Mouse (Mus musculus) hindbrain, embryonic 14.5 days (tissue): Measurements from ENCODE around the gene Rab4b. TPM values are rescaled to one million over a fixed set of nuclear protein-coding genes. Genes with fewer than 3 reads are reported as not detected.

Source experiments
- ATAC-seq: fragments of 200-750 bp; cut with Nextera tagmentation; 2 replicates; pipeline ENCODE4 v1.8.0; 2017; ENCODE audit warnings: moderate number of reproducible peaks, mild to moderate bottlenecking, moderate TSS enrichment, moderate library complexity; ENCODE audit not compliant: low FRiP score
- DNase-seq: peaks from one replicate; pipeline ENCODE4 v3.0.0-alpha.2; 2015; ENCODE audit warnings: low spot score
- H3K27ac ChIP-seq: fragments of 300-500 bp; sonication (generic); 2 replicates; pipeline ENCODE4 v1.5.1; 2014; ENCODE audit warnings: mild to moderate bottlenecking, moderate library complexity
- H3K27me3 ChIP-seq: fragments of 300-500 bp; sonication (generic); 2 replicates; pipeline ENCODE4 v1.6.1; 2014; ENCODE audit warnings: mild to moderate bottlenecking, low read length, mixed read lengths; ENCODE audit not compliant: control insufficient read depth, insufficient read depth
- H3K36me3 ChIP-seq: fragments of 300-500 bp; sonication (generic); replicated peaks from 2 replicates; pipeline ENCODE4 v1.6.1; 2014; ENCODE audit not compliant: control insufficient read depth, insufficient read depth
- H3K4me1 ChIP-seq: fragments of 300-500 bp; sonication (generic); replicated peaks from 2 replicates; pipeline ENCODE4 v1.6.1; 2014; ENCODE audit warnings: antibody characterized with exemption, low read length, mixed read lengths; ENCODE audit not compliant: control insufficient read depth, insufficient read depth
- H3K4me2 ChIP-seq: fragments of 300-500 bp; sonication (generic); replicated peaks from 2 replicates; pipeline ENCODE4 v1.6.1; 2014; ENCODE audit warnings: mild to moderate bottlenecking, moderate library complexity
- H3K4me3 ChIP-seq: fragments of 300-500 bp; sonication (generic); replicated peaks from 2 replicates; pipeline ENCODE4 v1.5.1; 2014; ENCODE audit warnings: mild to moderate bottlenecking, low read length
- H3K9ac ChIP-seq: fragments of 300-500 bp; sonication (generic); 2 replicates; pipeline ENCODE4 v1.6.1; 2014
- H3K9me3 ChIP-seq: fragments of 300-500 bp; sonication (generic); 2 replicates; pipeline ENCODE4 v1.6.1; 2016; ENCODE audit warnings: low read length; ENCODE audit not compliant: control insufficient read depth
- WGBS: fragments of 180-500 bp; shearing (Covaris S2); extraction: QIAGEN DNeasy Blood & Tissue Kit; methylation state at CpG from one replicate; pipeline ENCODE4 v1.1.7; 2014; 5-methylcytosine and 5-hydroxymethylcytosine counted together
- polyA plus RNA-seq: library from polyadenylated mRNA; unstranded; fragments of >200 nt; fragmentation: Nextera tagmentation; extraction: Ambion mirVana; gene quantifications from 2 replicates; pipeline ENCODE4 v1.2.1, GENCODE M21; 2014

The Rab4b gene
- polyA plus RNA-seq, 1 experiment from 2014 or later, result 102 TPM

- DNase-seq, result no peak
- Histone ChIP-seq H3K36me3 (peaks cover 51% of the 10 kb centered on the region), H3K4me3 (peak overlapping the region; percentile 88), H3K27ac (no peak overlapping the region), H3K4me1 (peaks cover 56% of the 10 kb centered on the region), H3K9ac (peak overlapping the region; percentile 88), H3K4me2 (peak overlapping the region; percentile 64), H3K9me3 (no peaks in the 10 kb centered on the region), H3K27me3 (no peaks in the 10 kb centered on the region)
- 85% methylated on average over 33 of the region's 33 CpGs for WGBS
- no peak for ATAC-seq
Observed at GRCm38 (mm10) chr7:27164112-27164947, 14.4 kb downstream of the Rab4b start.

GRCm38 (mm10) chr7:27163450-27163805 is 15.3 kb downstream of the Rab4b start:
- H3K36me3 ChIP-seq, result peaks cover 58% of the 10 kb centered on the region
- DNase-seq (no peak), ATAC-seq (no peak)
- H3K9me3 ChIP-seq, result no peaks in the 10 kb centered on the region
- H3K4me1 ChIP-seq, result peaks cover 56% of the 10 kb centered on the region
- no peak overlapping the region for H3K27ac ChIP-seq
- H3K27me3 ChIP-seq, result no peaks in the 10 kb centered on the region
- peak overlapping the region; percentile 88; the same call in 1 of the 2 replicates for H3K4me3 ChIP-seq
- H3K9ac ChIP-seq, result peak overlapping the region; percentile 88
- H3K4me2 ChIP-seq, result peak overlapping the region; percentile 64
- WGBS, result 80% methylated on average over 5 of the region's 5 CpGs

GRCm38 (mm10) chr7:27162780-27163449 is 15.8 kb downstream of the Rab4b start:
- H3K27me3 ChIP-seq, result no peaks in the 10 kb centered on the region
- peaks cover 63% of the 10 kb centered on the region for H3K36me3 ChIP-seq
- ATAC-seq (no peak), DNase-seq (no peak)
- no peaks in the 10 kb centered on the region for H3K9me3 ChIP-seq
- H3K4me1 ChIP-seq, result peaks cover 56% of the 10 kb centered on the region
- no peak overlapping the region for H3K4me3 ChIP-seq
- H3K9ac ChIP-seq, result peak overlapping the region; percentile 88
- peak overlapping the region; percentile 64 for H3K4me2 ChIP-seq
- 91% methylated on average over 5 of the region's 5 CpGs for WGBS
- no peak overlapping the region for H3K27ac ChIP-seq

GRCm38 (mm10) chr7:27161744-27162143 is 17.0 kb downstream of the Rab4b start:
- ATAC-seq, result no peak
- H3K4me1 ChIP-seq, result peaks cover 50% of the 10 kb centered on the region
- no peak for DNase-seq
- H3K27ac ChIP-seq, result no peak overlapping the region
- no peaks in the 10 kb centered on the region for H3K27me3 ChIP-seq
- H3K36me3 ChIP-seq, result peaks cover 72% of the 10 kb centered on the region
- WGBS, result 85% methylated on average over 4 of the region's 4 CpGs
- no peak overlapping the region for H3K9ac ChIP-seq
- 0 out of 2 replicates have a peak overlapping the region, but pooled peaks have one; percentile 12 for H3K4me2 ChIP-seq
- H3K4me3 ChIP-seq, result no peak overlapping the region
- H3K9me3 ChIP-seq, result no peaks in the 10 kb centered on the region

- DNase-seq, result no peak
- Histone ChIP-seq H3K27me3 (no peaks in the 10 kb centered on the region), H3K9ac (no peak overlapping the region), H3K4me3 (no peak overlapping the region), H3K9me3 (no peaks in the 10 kb centered on the region), H3K4me1 (peaks cover 50% of the 10 kb centered on the region), H3K4me2 (no peak overlapping the region), H3K36me3 (peaks cover 72% of the 10 kb centered on the region), H3K27ac (no peak overlapping the region)
- WGBS, result 85% methylated on average over 3 of the region's 3 CpGs
- no peak for ATAC-seq
Observed at GRCm38 (mm10) chr7:27160921-27161320, 17.8 kb downstream of the Rab4b start.

- no peak overlapping the region for H3K4me2 ChIP-seq
- 24% methylated on average over 8 of the region's 8 CpGs for WGBS
- H3K4me1 ChIP-seq, result peaks cover 43% of the 10 kb centered on the region
- H3K36me3 ChIP-seq, result peaks cover 67% of the 10 kb centered on the region
- H3K27me3 ChIP-seq, result no peaks in the 10 kb centered on the region
- peak overlapping the region; percentile 8; the same call in 1 of the 2 replicates for H3K4me3 ChIP-seq
- no peaks in the 10 kb centered on the region for H3K9me3 ChIP-seq
- DNase-seq (peak; percentile 80), ATAC-seq (peak; percentile 89)
- H3K27ac ChIP-seq, result no peak overlapping the region
- no peak overlapping the region for H3K9ac ChIP-seq
Observed at GRCm38 (mm10) chr7:27159882-27160281, 18.8 kb downstream of the Rab4b start.

- H3K4me3 ChIP-seq, result no peak overlapping the region
- H3K36me3 ChIP-seq, result peaks cover 61% of the 10 kb centered on the region
- H3K27me3 ChIP-seq, result no peaks in the 10 kb centered on the region
- H3K27ac ChIP-seq, result no peak overlapping the region
- 98% methylated on average over 6 of the region's 6 CpGs for WGBS
- H3K4me1 ChIP-seq, result peaks cover 37% of the 10 kb centered on the region
- H3K9me3 ChIP-seq, result no peaks in the 10 kb centered on the region
- no peak for ATAC-seq
- H3K4me2 ChIP-seq, result no peak overlapping the region
- H3K9ac ChIP-seq, result no peak overlapping the region
- no peak for DNase-seq
Observed at GRCm38 (mm10) chr7:27159256-27159655, 19.4 kb downstream of the Rab4b start.

GRCm38 (mm10) chr7:27158171-27158570 is 20.5 kb downstream of the Rab4b start:
- Histone ChIP-seq H3K36me3 (peaks cover 53% of the 10 kb centered on the region), H3K4me2 (no peak overlapping the region), H3K27ac (no peak overlapping the region), H3K9me3 (no peaks in the 10 kb centered on the region), H3K4me3 (no peak overlapping the region), H3K4me1 (peaks cover 26% of the 10 kb centered on the region), H3K9ac (no peak overlapping the region), H3K27me3 (no peaks in the 10 kb centered on the region)
- DNase-seq (no peak), ATAC-seq (no peak)
- 96% methylated on average over 9 of the region's 9 CpGs for WGBS

GRCm38 (mm10) chr7:27156005-27156404 is 22.7 kb downstream of the Rab4b start:
- H3K27ac ChIP-seq, result no peak overlapping the region
- peaks cover 37% of the 10 kb centered on the region for H3K36me3 ChIP-seq
- no peak overlapping the region for H3K4me3 ChIP-seq
- peaks cover 8% of the 10 kb centered on the region for H3K4me1 ChIP-seq
- WGBS, result 83% methylated on average over 13 of the region's 13 CpGs
- no peak for ATAC-seq
- DNase-seq, result no peak
- no peaks in the 10 kb centered on the region for H3K27me3 ChIP-seq
- H3K9me3 ChIP-seq, result no peaks in the 10 kb centered on the region
- H3K9ac ChIP-seq, result no peak overlapping the region
- H3K4me2 ChIP-seq, result no peak overlapping the region
